Comparison of ENCODE assay signal across 9 mouse cellular contexts in the genomic region with DNA sequence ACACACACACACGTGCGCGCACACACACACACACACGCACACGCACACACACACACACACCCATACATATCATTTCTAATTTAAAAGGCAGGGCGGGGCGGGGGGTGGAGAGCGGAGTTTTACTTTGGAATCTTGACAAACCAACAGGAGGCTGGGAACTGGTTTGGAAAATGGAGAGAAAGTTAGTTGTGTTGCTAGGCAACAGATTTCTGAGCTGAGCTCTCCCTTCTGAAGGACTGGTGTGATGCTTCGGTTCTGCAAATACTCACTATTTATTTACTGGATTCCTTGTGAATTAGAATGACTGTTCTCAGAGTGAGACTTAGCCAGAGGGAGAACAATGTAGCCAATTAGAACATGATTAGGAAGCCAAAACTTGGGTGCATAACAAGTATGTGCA.
DNase-seq lines count a peak whose midpoint lies in the region; ATAC-seq and TF ChIP-seq lines count a peak whose summit lies in the region.
"Had no signal": no experiment of that assay in that cellular context is flagged by ENCODE, and none has a peak within 500 bp of the region (broad histone marks: within the 10 kb centered on the region; RNA-seq: fewer than 3 reads in every experiment).

No protein-coding gene starts in this region.

- TF ChIP-seq EP300 in lung, postnatal 0 days (IDR thresholded peaks at IDR 0.05), result no peak

- intact Hi-C loops in left cerebral cortex, postnatal 10 days (cut with DNase I), result no loop called here
- intact Hi-C loops in gastrocnemius, postnatal 14 days (cut with DNase I; ENCODE audit: low total_unique reads), result no loop called here

- no peaks in the 10 kb centered on the region for H3K36me3 ChIP-seq in lung, postnatal 0 days (ENCODE audit: insufficient read depth, low read length)

- H3K27me3 ChIP-seq in lung, postnatal 0 days (replicated peaks; ENCODE audit: insufficient read depth, low read length), result no peaks in the 10 kb centered on the region

- H3K27ac ChIP-seq in lung, postnatal 0 days (ENCODE audit: low read length), result no peak overlapping the region

- H3K4me1 ChIP-seq in lung, postnatal 0 days (ENCODE audit: insufficient read depth, low read depth, low read length), result no peaks in the 10 kb centered on the region

- H3K4me3 ChIP-seq in lung, postnatal 0 days (ENCODE audit: low read depth, low read length), result no peak overlapping the region
- H3K4me3 ChIP-seq: left cerebral cortex, adult 2 months had no signal

- peak; percentile 36 for DNase-seq in lung, postnatal 0 days (ENCODE audit: low spot score)
- DNase-seq in lung, postnatal 4 days, result no peak
- peak; percentile 28 to 70 for DNase-seq in left cerebral cortex, postnatal 10 days (ENCODE audit: extremely low spot score in 1 of 2, low spot score in 2 of 2)
- peak; percentile 67 for DNase-seq in telencephalon, adult 2 months (ENCODE audit: low read depth, low spot score)
- DNase-seq in gastrocnemius, postnatal 14 days, result no peak
- no peak for DNase-seq in kidney, adult 8-10 months
- DNase-seq: lung, postnatal 14 days had no signal

- TF ChIP-seq CTCF in lung, postnatal 0 days (IDR thresholded peaks at IDR 0.05), result no peak

- H3K9me3 ChIP-seq in lung, postnatal 0 days (ENCODE audit: low read length), result no peaks in the 10 kb centered on the region

- no peak overlapping the region for H3K9ac ChIP-seq in lung, postnatal 0 days (replicated peaks; ENCODE audit: low read depth)

- H3K4me2 ChIP-seq in lung, postnatal 0 days (replicated peaks; ENCODE audit: low read depth, low read length), result no peak overlapping the region

- no peak for ATAC-seq in lung, postnatal 0 days
- ATAC-seq in frontal cortex, adult (ENCODE audit: low TSS enrichment), result peak; percentile 90

- 75% methylated on average over 9 of the region's 9 CpGs for WGBS in lung, postnatal 0 days

Comparison
In these comparisons a context has a peak if more than half of its experiments do, and no peak if none do; other contexts are left out.
1. DNase-seq: peak in lung, postnatal 0 days (single experiment), left cerebral cortex, postnatal 10 days (2 of 2) and telencephalon, adult 2 months (single experiment); none in lung, postnatal 4 days (0 of 2), gastrocnemius, postnatal 14 days (single experiment) and kidney, adult 8-10 months (0 of 2).